Comparison of ENCODE assay signal across 21 mouse cellular contexts in the genomic region with DNA sequence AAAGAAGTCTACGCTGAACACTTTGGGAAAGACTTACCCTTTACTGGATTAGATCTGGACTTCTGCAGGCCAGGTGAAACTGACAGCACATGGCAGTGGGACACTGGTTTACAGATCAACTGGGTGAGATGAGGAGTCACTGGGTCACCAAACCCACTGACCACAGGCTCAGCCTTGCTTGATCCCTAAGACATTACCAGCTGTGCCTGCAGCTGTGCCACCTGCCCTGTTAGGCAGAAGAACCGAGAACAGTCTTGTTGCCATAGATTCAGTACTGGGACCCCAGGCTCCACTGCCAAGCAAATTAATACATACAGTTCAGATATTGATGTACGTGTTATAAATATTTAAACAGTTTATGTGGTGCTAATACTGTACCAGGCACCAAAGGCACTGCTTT. TPM values are rescaled to one million over a fixed set of nuclear protein-coding genes. Genes with fewer than 3 reads are reported as not detected.
"Had no signal": no experiment of that assay in that cellular context is flagged by ENCODE, and none has a peak within 500 bp of the region (broad histone marks: within the 10 kb centered on the region; RNA-seq: fewer than 3 reads in every experiment).

No protein-coding gene starts in this region.

- H3K27me3 ChIP-seq: limb, embryonic 15.5 days; liver, embryonic 15.5 days; lung, embryonic 15.5 days; midbrain, embryonic 12.5 days; neural tube, embryonic 12.5 days had no signal

- H3K4me1 ChIP-seq: limb, embryonic 10.5 days; limb, embryonic 12.5 days; limb, embryonic 13.5 days; limb, embryonic 15.5 days; liver, embryonic 12.5 days; liver, embryonic 13.5 days; liver, embryonic 15.5 days; lung, embryonic 15.5 days; midbrain, embryonic 10.5 days; midbrain, embryonic 12.5 days; neural tube, embryonic 12.5 days had no signal

- H3K27ac ChIP-seq: left cerebral cortex, adult 2 months; limb, embryonic 10.5 days; limb, embryonic 12.5 days; limb, embryonic 13.5 days; limb, embryonic 15.5 days; liver, embryonic 12.5 days; liver, embryonic 13.5 days; liver, embryonic 14.5 days; liver, embryonic 15.5 days; lung, embryonic 15.5 days; macrophage; midbrain, embryonic 10.5 days; midbrain, embryonic 12.5 days; neural tube, embryonic 12.5 days had no signal

- H3K4me3 ChIP-seq: left cerebral cortex, adult 2 months; limb, embryonic 10.5 days; limb, embryonic 12.5 days; limb, embryonic 13.5 days; limb, embryonic 15.5 days; liver, embryonic 12.5 days; liver, embryonic 13.5 days; liver, embryonic 15.5 days; lung, embryonic 15.5 days; megakaryocyte, embryonic 14.5 days; midbrain, embryonic 10.5 days; midbrain, embryonic 12.5 days; neural tube, embryonic 12.5 days had no signal

- H3K36me3 ChIP-seq: limb, embryonic 10.5 days; limb, embryonic 12.5 days; limb, embryonic 13.5 days; limb, embryonic 15.5 days; liver, embryonic 12.5 days; liver, embryonic 13.5 days; liver, embryonic 15.5 days; lung, embryonic 15.5 days; midbrain, embryonic 10.5 days; midbrain, embryonic 12.5 days; neural tube, embryonic 12.5 days had no signal

- H3K9ac ChIP-seq: limb, embryonic 13.5 days; limb, embryonic 15.5 days; liver, embryonic 12.5 days; liver, embryonic 13.5 days; liver, embryonic 14.5 days; liver, embryonic 15.5 days; liver, postnatal 0 days; lung, embryonic 14.5 days; lung, embryonic 15.5 days; midbrain, embryonic 12.5 days; neural tube, embryonic 12.5 days had no signal

- ATAC-seq: liver, embryonic 12.5 days; liver, postnatal 0 days; lung, postnatal 0 days; midbrain, embryonic 16.5 days had no signal

- H3K4me2 ChIP-seq: limb, embryonic 12.5 days; limb, embryonic 13.5 days; limb, embryonic 15.5 days; liver, embryonic 11.5 days; liver, embryonic 12.5 days; liver, embryonic 13.5 days; liver, embryonic 15.5 days; lung, embryonic 14.5 days; lung, embryonic 15.5 days; midbrain, embryonic 11.5 days; midbrain, embryonic 12.5 days; neural tube, embryonic 12.5 days had no signal

- H3K9me3 ChIP-seq: limb, embryonic 10.5 days; limb, embryonic 12.5 days; limb, embryonic 13.5 days; limb, embryonic 15.5 days; liver, embryonic 12.5 days; liver, embryonic 13.5 days; liver, embryonic 15.5 days; lung, embryonic 15.5 days; megakaryocyte, embryonic 14.5 days; midbrain, embryonic 10.5 days; midbrain, embryonic 12.5 days; neural tube, embryonic 12.5 days had no signal

RNA-seq across cellular contexts. Expression of a gene that starts 50.9 kb away (rescaled TPM):
- polyA plus RNA-seq: macrophage had no signal
